Mouse (Mus musculus) central nervous system, embryonic 14 days (tissue): ENCODE data around the gene Hmga1. TPM values are rescaled to one million over a fixed set of nuclear protein-coding genes. Genes with fewer than 3 reads are reported as not detected.

ENCODE experiments used
- polyA plus RNA-seq: library from polyadenylated mRNA; depleted of rRNA; stranded (reverse); fragments of >200 nt; gene quantifications from 2 replicates; pipeline ENCODE4 v1.2.3, GENCODE M21; 2012; rRNA removed

The Hmga1 gene
- 128 TPM in 2 replicates for polyA plus RNA-seq

GRCm38 (mm10) chr17:27556315-27557011 is at the start of gene Hmga1:
TSS of gene Hmga1 (plus strand) at chr17:27556497.

GRCm38 (mm10) chr17:27521303-27521702 is 35.0 kb upstream of the Hmga1 start, which contains the start of gene Grm4:
TSS of gene Grm4 (minus strand) at chr17:27521403.

GRCm38 (mm10) chr17:27565163-27565941 is 9.1 kb downstream of the Hmga1 start, which contains the start of gene AI413582:
TSS of gene AI413582 (minus strand) at chr17:27565756.

Other genes with a start within 250 kb of the Hmga1 start
- gene Grm4, start 35.1 kb upstream of the Hmga1 start, polyA plus RNA-seq = 12.2 and 15.1 TPM in 2 replicates
- 36.4 and 38.0 TPM in 2 replicates for gene AI413582, start 9.3 kb downstream of the Hmga1 start, polyA plus RNA-seq
- 284 and 313 TPM in 2 replicates for gene Nudt3, start 67.0 kb downstream of the Hmga1 start, polyA plus RNA-seq
- 0.37 TPM in 1 of 2 replicates, not detected in the other for gene RPS10-NUDT3, start 78.7 kb downstream of the Hmga1 start, polyA plus RNA-seq
- 1,409 and 1,493 TPM in 2 replicates for gene Rps10, start 80.2 kb downstream of the Hmga1 start, polyA plus RNA-seq
- gene Pacsin1, start 99.0 kb downstream of the Hmga1 start, polyA plus RNA-seq = 21.0 and 21.9 TPM in 2 replicates
- 0.79 and 1.1 TPM in 2 replicates for gene Spdef, start 172.5 kb downstream of the Hmga1 start, polyA plus RNA-seq